Mouse (Mus musculus) ovary, postnatal 36 days (tissue): ENCODE data around the gene Rpl5.
"Not testable (repeated sequence)": the region's sequence is repeated elsewhere in the genome, so short reads cannot be mapped to it uniquely, and the experiment has no call there.

Experiments
- DNase-seq: peaks from one replicate; pipeline ENCODE4 v3.0.0; 2022; ENCODE audit warnings: low spot score, mixed read lengths

Rpl5 gene

GRCm38 (mm10) chr5:107900206-107901013, at the start of gene Rpl5:
Gene Rpl5, plus strand, starts transcription at chr5:107900502.
- peak; percentile 91 for DNase-seq

GRCm38 (mm10) chr5:107853807-107854206, 46.5 kb upstream of the Rpl5 start:
- no peak for DNase-seq

- DNase-seq, result no peak
These were observed 45.7 kb upstream of the Rpl5 start for GRCm38 (mm10) chr5:107854556-107854955.

- DNase-seq, result no peak
These were observed 44.8 kb upstream of the Rpl5 start for GRCm38 (mm10) chr5:107855546-107855945.

GRCm38 (mm10) chr5:107858963-107859362, 41.3 kb upstream of the Rpl5 start:
- no peak for DNase-seq

- no peak for DNase-seq
These were observed 36.3 kb upstream of the Rpl5 start for GRCm38 (mm10) chr5:107863971-107864370.

- no peak for DNase-seq
These were observed 33.9 kb upstream of the Rpl5 start for GRCm38 (mm10) chr5:107866127-107867126.

- peak; percentile 65 for DNase-seq
These were observed 32.1 kb upstream of the Rpl5 start for GRCm38 (mm10) chr5:107867970-107868904.

GRCm38 (mm10) chr5:107868905-107869424, 31.3 kb upstream of the Rpl5 start:
- DNase-seq, result peak; percentile 95

- no peak for DNase-seq
These were observed 30.6 kb upstream of the Rpl5 start for GRCm38 (mm10) chr5:107869701-107870100.

GRCm38 (mm10) chr5:107873330-107873729, 27.0 kb upstream of the Rpl5 start:
- DNase-seq, result no peak

- DNase-seq, result no peak
These were observed 26.4 kb upstream of the Rpl5 start for GRCm38 (mm10) chr5:107873886-107874302.

GRCm38 (mm10) chr5:107874561-107875260, 25.6 kb upstream of the Rpl5 start, which contains the start of gene Evi5:
Gene Evi5, minus strand, starts transcription at chr5:107875107.
- no peak for DNase-seq

- DNase-seq, result no peak
These were observed 25.1 kb upstream of the Rpl5 start for GRCm38 (mm10) chr5:107875261-107875611.

GRCm38 (mm10) chr5:107877053-107877452, 23.2 kb upstream of the Rpl5 start:
- no peak for DNase-seq

- no peak for DNase-seq
These were observed 19.6 kb upstream of the Rpl5 start for GRCm38 (mm10) chr5:107880710-107881109.

GRCm38 (mm10) chr5:107889994-107890888, 10.1 kb upstream of the Rpl5 start:
- DNase-seq, result no peak

GRCm38 (mm10) chr5:107891515-107891914, 8.8 kb upstream of the Rpl5 start:
- not testable (repeated sequence) for DNase-seq

GRCm38 (mm10) chr5:107894676-107895075, 5.6 kb upstream of the Rpl5 start:
- DNase-seq, result no peak

GRCm38 (mm10) chr5:107896265-107896664, 4.0 kb upstream of the Rpl5 start:
- no peak for DNase-seq
